ENCODE assay signal across 16 mouse cellular contexts in genomic region chr3:58058134-58058533, GRCm38 (mm10).
DNase-seq lines count a peak whose midpoint lies in the region; ATAC-seq lines count a peak whose summit lies in the region.
"Had no signal": no experiment of that assay in that cellular context is flagged by ENCODE, and none has a peak within 500 bp of the region (broad histone marks: within the 10 kb centered on the region; RNA-seq: fewer than 3 reads in every experiment).

No protein-coding gene starts in this region.

- no peaks in the 10 kb centered on the region for H3K9me3 ChIP-seq in hindbrain, embryonic 11.5 days (ENCODE audit: control insufficient read depth, low read length)
- H3K9me3 ChIP-seq in midbrain, embryonic 13.5 days, result no peaks in the 10 kb centered on the region
- H3K9me3 ChIP-seq in limb, embryonic 10.5 days (replicated peaks), result no peaks in the 10 kb centered on the region
- no peaks in the 10 kb centered on the region for H3K9me3 ChIP-seq in intestine, embryonic 16.5 days (ENCODE audit: control insufficient read depth, low read length)
- H3K9me3 ChIP-seq: embryonic facial prominence, embryonic 12.5 days; kidney, embryonic 15.5 days; liver, embryonic 13.5 days had no signal

- H3K9ac ChIP-seq in hindbrain, embryonic 11.5 days (ENCODE audit: low read depth, low read length), result no peak overlapping the region
- H3K9ac ChIP-seq in midbrain, embryonic 13.5 days (replicated peaks), result no peak overlapping the region
- H3K9ac ChIP-seq in intestine, embryonic 16.5 days (ENCODE audit: low read depth, low read length), result no peak overlapping the region
- H3K9ac ChIP-seq: embryonic facial prominence, embryonic 12.5 days; kidney, embryonic 15.5 days; liver, embryonic 13.5 days had no signal

- H3K4me1 ChIP-seq in hindbrain, embryonic 11.5 days (replicated peaks; ENCODE audit: control insufficient read depth, insufficient read depth, low read length), result no peaks in the 10 kb centered on the region
- H3K4me1 ChIP-seq in midbrain, embryonic 13.5 days (replicated peaks), result no peaks in the 10 kb centered on the region
- no peaks in the 10 kb centered on the region for H3K4me1 ChIP-seq in limb, embryonic 10.5 days
- H3K4me1 ChIP-seq in intestine, embryonic 16.5 days (ENCODE audit: control insufficient read depth, insufficient read depth, low read length), result 0 out of 2 replicates have a peak, but pooled peaks cover 5% of the 10 kb centered on the region
- H3K4me1 ChIP-seq: embryonic facial prominence, embryonic 12.5 days had no signal

- H3K4me3 ChIP-seq in hindbrain, embryonic 11.5 days (ENCODE audit: low read depth, low read length), result no peak overlapping the region
- no peak overlapping the region for H3K4me3 ChIP-seq in midbrain, embryonic 13.5 days (replicated peaks)
- H3K4me3 ChIP-seq in limb, embryonic 10.5 days, result no peak overlapping the region
- H3K4me3 ChIP-seq in intestine, embryonic 16.5 days (ENCODE audit: low read length), result no peak overlapping the region
- H3K4me3 ChIP-seq: embryonic facial prominence, embryonic 12.5 days; kidney, embryonic 15.5 days; liver, embryonic 13.5 days had no signal

- peak; percentile 1 for DNase-seq in left cerebral cortex, postnatal 4 days
- no peak for DNase-seq in left cerebral cortex, adult 18-20 months (ENCODE audit: low spot score in 2 of 2)
- peak; percentile 65 for DNase-seq in hindbrain, embryonic 11.5 days (ENCODE audit: low spot score)
- DNase-seq in retina, embryonic 14.5 days (ENCODE audit: low spot score), result peak; percentile 58
- no peak for DNase-seq in limb, embryonic 10.5 days (ENCODE audit: low spot score)
- DNase-seq in frontal cortex, postnatal 25 days (ENCODE audit: low spot score in 2 of 2), result no peak
- DNase-seq: adrenal gland, adult 2 months; cerebellum, adult 9-11 months; layer of hippocampus, adult 9-11 months; liver, embryonic 13.5 days; lung, postnatal 10 days; thymus, postnatal 25 days had no signal

- 18% methylated on average over 10 of the region's 10 CpGs for WGBS in hindbrain, embryonic 11.5 days
- WGBS in midbrain, embryonic 13.5 days, result 20% methylated on average over 10 of the region's 10 CpGs
- 67% methylated on average over 10 of the region's 10 CpGs for WGBS in limb, embryonic 10.5 days
- 67% methylated on average over 10 of the region's 10 CpGs for WGBS in intestine, embryonic 16.5 days

- no peaks in the 10 kb centered on the region for H3K27me3 ChIP-seq in hindbrain, embryonic 11.5 days (ENCODE audit: control insufficient read depth, insufficient read depth, low read length)
- H3K27me3 ChIP-seq in midbrain, embryonic 13.5 days, result no peaks in the 10 kb centered on the region
- no peaks in the 10 kb centered on the region for H3K27me3 ChIP-seq in limb, embryonic 10.5 days (ENCODE audit: low read depth, poor library complexity, severe bottlenecking)
- H3K27me3 ChIP-seq in intestine, embryonic 16.5 days (replicated peaks; ENCODE audit: control insufficient read depth, insufficient read depth, low read length), result no peaks in the 10 kb centered on the region
- H3K27me3 ChIP-seq: embryonic facial prominence, embryonic 12.5 days; kidney, embryonic 15.5 days; liver, embryonic 13.5 days had no signal

- no peaks in the 10 kb centered on the region for H3K36me3 ChIP-seq in hindbrain, embryonic 11.5 days (ENCODE audit: control insufficient read depth, insufficient read depth, low read length)
- H3K36me3 ChIP-seq in midbrain, embryonic 13.5 days, result no peaks in the 10 kb centered on the region
- no peaks in the 10 kb centered on the region for H3K36me3 ChIP-seq in limb, embryonic 10.5 days
- no peaks in the 10 kb centered on the region for H3K36me3 ChIP-seq in intestine, embryonic 16.5 days (ENCODE audit: control insufficient read depth, insufficient read depth, low read length)
- H3K36me3 ChIP-seq: embryonic facial prominence, embryonic 12.5 days; kidney, embryonic 15.5 days; liver, embryonic 13.5 days had no signal

- no peak overlapping the region for H3K4me2 ChIP-seq in hindbrain, embryonic 11.5 days (replicated peaks; ENCODE audit: low read depth, low read length)
- peak overlapping the region; percentile 23; the same call in 1 of the 2 replicates for H3K4me2 ChIP-seq in midbrain, embryonic 13.5 days (replicated peaks)
- no peak overlapping the region for H3K4me2 ChIP-seq in intestine, embryonic 16.5 days (ENCODE audit: low read depth, low read length)
- H3K4me2 ChIP-seq: embryonic facial prominence, embryonic 12.5 days; kidney, embryonic 15.5 days; liver, embryonic 13.5 days had no signal

- intact Hi-C loops in left cerebral cortex, postnatal 4 days (cut with DNase I), result no loop called here

- peak; percentile 69; the same call in 1 of the 2 replicates for ATAC-seq in hindbrain, embryonic 11.5 days (ENCODE audit: low FRiP score)
- ATAC-seq in midbrain, embryonic 13.5 days, result peak; percentile 70; the same call in 1 of the 2 replicates
- no peak for ATAC-seq in intestine, embryonic 16.5 days

- H3K27ac ChIP-seq in hindbrain, embryonic 11.5 days (ENCODE audit: low read depth, low read length), result no peak overlapping the region
- no peak overlapping the region for H3K27ac ChIP-seq in midbrain, embryonic 13.5 days
- H3K27ac ChIP-seq in limb, embryonic 10.5 days, result no peak overlapping the region
- no peak overlapping the region for H3K27ac ChIP-seq in intestine, embryonic 16.5 days (ENCODE audit: low read length)
- H3K27ac ChIP-seq: embryonic facial prominence, embryonic 12.5 days; kidney, embryonic 15.5 days; liver, embryonic 13.5 days had no signal

Comparison
In these comparisons a context has a peak if more than half of its experiments do, and no peak if none do; other contexts are left out.
1. DNase-seq: peak in left cerebral cortex, postnatal 4 days (single experiment), hindbrain, embryonic 11.5 days (single experiment) and retina, embryonic 14.5 days (single experiment); none in left cerebral cortex, adult 18-20 months (0 of 2), limb, embryonic 10.5 days (single experiment) and frontal cortex, postnatal 25 days (0 of 2).